Mouse (Mus musculus): ENCODE measurements around the gene Phf11d.
A peak's percentile ranks its signal among the peaks of the same experiment; 100 is the strongest.

DNA sequence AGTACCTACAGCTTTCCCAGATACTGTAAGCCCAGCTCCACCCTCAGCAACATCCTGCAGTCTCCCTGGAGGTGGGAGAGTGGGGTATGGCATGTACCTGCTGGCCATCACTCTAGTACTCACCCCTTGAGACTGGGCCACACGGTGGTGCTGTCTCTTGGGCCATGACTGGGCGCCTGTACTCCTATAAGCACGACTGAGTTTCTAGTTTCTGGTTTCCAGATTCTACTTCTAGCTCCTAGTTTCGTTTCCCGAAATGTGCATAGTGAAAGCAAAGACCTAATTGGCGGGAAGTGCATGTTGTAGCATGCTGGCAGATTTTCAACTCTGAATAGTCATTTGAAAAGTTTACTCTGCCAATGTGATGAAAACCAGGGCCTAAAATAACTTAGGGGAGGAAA is at the start of gene Phf11d:
- peak; percentile 63 for TF ChIP-seq CTCF (IDR thresholded peaks at IDR 0.05; ENCODE audit: low read depth, low read length)
- no peak for TF ChIP-seq POLR2A (IDR thresholded peaks at IDR 0.05; ENCODE audit: borderline replicate concordance, low read depth, low read length)

Measured in bone marrow macrophage, adult 2 months (primary cell).